Mouse (Mus musculus): ENCODE data around the gene S100pbp. TPM values are rescaled to one million over a fixed set of nuclear protein-coding genes. Genes with fewer than 3 reads are reported as not detected.
A peak's percentile ranks its signal among the peaks of the same experiment; 100 is the strongest.

S100pbp gene
- total RNA-seq, 2 experiments from 2014 or later, result 26.9 to 29.6 TPM

- DNase-seq, result no peak
Observed at GRCm38 (mm10) chr4:129221097-129222010, 31.8 kb upstream of the S100pbp start.

DNA sequence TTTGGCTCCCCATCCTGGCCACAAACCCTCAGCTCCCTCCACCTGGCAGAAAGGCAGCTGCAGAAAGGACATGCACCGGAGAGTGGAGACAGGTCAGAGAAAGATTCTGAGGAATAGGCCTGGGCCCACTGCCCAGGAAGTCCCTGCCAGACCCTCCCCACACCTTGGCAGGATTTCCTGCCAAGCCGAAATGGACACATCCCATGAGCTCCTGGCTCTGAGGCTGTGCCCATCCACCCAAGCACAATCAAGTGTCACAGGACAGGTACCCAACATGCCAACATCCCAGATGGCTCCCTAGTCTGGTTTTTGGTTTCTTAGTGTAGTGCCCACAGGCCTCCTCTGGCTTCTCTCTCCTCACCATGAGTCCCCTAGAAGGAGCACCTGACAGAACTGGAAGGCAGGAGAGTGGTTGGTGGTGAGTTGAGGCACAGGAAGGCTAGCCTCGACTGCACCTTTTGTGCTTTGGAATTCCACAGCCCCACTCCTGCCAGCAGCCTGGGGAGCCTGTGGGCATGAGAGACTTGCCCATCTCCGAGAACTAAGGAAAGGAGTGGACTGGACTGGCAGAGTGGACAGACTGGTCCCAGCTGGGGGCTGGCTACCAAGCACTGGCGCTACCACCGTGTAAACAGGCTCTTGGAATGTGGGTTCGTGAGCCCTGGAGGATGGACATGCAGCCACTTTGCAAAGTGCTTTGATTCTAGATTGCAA, 31.0 kb upstream of the S100pbp start:
- DNase-seq, result no peak

GRCm38 (mm10) chr4:129219198-129219597, 29.7 kb upstream of the S100pbp start:
- DNase-seq, result no peak

DNA sequence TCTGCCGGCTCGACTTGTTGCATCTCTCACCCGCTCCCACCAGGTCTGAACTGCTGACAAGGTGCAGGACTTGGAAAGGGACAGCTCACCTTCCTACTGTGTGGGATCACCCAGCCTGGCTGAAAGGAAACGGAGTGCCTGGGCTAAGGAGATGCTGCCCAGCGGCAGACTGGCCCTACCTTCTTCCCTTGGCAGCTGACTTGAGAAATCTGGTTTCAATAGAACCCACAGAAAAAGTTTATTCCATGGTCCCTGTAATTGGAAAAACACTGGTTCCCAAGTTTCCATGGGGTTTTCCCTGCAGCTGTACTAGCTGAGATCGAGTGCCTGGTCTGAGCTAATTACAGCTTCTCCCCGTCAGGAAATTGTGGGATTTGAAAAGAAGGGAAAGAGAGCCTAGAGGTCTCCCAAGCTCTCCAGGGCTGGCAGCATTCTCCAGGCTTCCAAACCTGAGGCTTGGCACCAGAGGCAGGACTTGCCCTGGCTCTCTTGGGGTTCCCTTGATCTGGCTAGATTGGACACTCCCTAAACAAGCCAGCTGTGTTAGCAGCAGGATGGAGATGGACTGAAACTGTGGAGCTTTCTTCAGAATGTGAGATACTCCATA, 29.1 kb upstream of the S100pbp start:
- DNase-seq, result no peak

GRCm38 (mm10) chr4:129212486-129212885, 23.0 kb upstream of the S100pbp start:
- DNase-seq, result peak; percentile 49

DNA sequence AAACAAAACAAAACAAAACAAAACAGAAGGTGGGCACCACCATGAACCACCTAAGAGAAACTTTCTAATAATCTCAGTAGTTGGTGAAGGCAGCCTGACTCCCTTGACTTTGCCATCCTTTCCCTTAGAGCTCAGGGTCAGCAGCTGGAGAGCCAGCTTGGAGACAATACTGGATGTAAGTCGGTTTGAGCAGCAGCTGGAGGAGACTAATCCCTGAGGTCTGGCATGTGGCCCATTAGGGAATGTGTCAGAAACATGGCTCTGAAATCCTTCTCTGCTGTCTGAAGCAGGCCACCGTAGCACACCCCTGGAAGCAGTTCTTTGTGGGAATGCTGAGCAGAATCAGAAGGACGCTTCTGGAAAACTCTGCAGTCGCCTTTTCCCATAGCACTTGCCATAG, 21.9 kb upstream of the S100pbp start:
- peak; percentile 58 for DNase-seq

- DNase-seq, result no peak
Observed at GRCm38 (mm10) chr4:129209504-129209903, 20.0 kb upstream of the S100pbp start.

GRCm38 (mm10) chr4:129206792-129207191, 17.3 kb upstream of the S100pbp start:
- DNase-seq, result no peak

DNA sequence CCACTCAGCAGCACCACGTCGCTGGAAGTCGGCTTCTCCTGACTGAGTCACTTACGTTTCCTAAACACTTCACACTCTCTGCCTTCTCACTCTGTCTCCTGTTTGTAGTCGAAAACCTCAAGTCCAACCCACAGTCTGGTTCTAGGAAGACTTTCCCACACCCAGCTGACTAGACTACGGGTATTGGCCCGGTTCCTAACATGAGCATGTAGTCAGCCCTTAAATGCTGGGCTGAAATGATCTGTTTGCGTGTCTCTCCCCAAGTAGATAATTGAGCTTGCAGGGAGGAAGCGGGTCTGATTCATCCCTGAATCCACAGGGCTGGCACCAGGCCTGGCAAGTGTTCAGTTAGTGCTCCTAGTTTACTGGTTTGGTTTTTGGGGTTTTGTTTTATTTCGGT, 15.1 kb upstream of the S100pbp start:
- DNase-seq, result no peak

DNA sequence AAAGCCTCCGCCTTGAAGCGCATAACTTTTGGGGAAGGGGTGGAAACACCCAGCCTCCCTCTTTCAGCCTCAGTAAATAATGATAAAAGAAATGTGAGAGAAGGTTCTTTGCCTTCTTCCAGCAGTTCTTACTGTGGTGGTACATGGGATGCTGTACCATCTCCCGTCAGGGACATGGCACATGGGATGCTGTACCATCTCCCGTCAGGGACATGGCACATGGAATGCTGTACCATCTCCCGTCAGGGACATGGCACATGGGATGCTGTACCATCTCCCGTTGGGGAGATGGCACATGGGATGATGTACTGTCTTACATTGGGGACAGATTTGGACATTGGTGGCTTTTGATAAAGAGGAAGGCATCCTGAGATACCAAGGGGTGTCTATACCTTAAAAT, 8.0 kb upstream of the S100pbp start:
- no peak for DNase-seq

DNA sequence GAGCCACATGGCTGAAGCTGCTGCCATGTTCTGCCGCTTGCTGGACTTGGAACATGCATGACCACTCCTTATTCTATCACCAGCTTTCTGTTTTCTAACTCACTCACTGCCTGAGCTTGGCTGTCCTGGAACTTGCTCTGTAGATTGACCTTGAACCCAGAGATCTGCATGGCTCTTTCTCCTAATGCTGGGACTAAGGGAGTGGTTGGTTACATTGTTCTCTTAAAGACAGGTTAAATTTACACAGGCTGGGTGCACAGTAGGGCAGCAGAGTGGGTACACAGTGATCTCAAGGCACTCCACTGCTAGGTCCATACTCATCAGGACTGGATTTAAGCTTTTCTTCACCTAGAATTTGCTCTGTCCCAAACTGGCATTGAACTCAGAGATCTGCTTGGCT, 4.8 kb upstream of the S100pbp start:
- DNase-seq, result no peak

GRCm38 (mm10) chr4:129191691-129192090, 2.2 kb upstream of the S100pbp start:
- no peak for DNase-seq

DNA sequence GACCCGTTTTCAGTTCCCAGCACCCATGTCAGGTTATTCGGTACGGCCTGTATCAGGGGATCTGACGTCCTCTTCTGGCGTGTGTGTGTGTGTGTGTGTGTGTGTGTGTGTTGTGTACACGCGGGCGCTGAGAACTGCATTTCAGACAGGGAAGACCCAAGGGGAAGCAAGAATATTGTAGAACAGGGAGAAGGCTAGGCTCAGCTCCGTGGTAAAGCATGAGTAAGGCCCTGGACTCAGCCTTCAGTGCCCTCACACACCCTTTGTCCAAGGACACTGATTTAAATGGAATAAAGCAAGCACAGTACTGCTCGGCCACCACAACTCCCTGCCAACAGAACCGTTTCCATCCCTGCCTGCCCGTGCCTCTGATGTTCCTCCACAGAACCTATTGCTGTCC, 1.0 kb upstream of the S100pbp start:
- peak; percentile 35 for DNase-seq

GRCm38 (mm10) chr4:129188803-129189541, 555 bp downstream of the S100pbp start:
- DNase-seq, result peak; percentile 65

DNA sequence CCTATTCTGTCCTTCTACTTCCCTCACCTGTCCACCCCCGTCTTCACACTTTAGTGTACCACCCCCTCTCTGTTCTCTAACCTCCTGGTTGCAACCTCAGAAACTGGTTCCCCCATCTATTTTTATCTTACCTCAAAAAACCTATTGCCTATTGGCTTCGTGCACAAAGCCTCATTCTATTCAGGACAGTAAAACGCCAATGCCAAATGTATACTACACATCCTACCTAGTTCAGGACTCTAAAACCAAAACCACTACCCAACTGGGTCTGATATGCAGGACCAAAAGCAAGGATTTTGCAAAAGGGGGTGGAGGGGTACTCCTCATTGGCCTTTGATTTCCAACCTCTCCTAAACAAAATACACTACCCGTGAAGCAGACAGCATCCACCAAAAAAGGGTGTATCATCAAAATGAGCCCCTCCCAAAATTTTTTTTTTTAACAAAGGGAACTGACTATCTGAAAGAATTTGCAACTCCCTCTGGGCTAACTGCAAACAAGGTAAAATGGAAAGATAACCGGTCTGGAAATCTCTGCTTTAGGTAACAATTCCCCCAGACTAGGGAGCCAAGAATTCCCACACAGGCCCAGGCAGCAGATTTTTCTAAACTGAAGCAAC, 1.4 kb downstream of the S100pbp start:
- no peak for DNase-seq

- no peak for DNase-seq
Observed at GRCm38 (mm10) chr4:129179560-129179959, 10.0 kb downstream of the S100pbp start.

DNA sequence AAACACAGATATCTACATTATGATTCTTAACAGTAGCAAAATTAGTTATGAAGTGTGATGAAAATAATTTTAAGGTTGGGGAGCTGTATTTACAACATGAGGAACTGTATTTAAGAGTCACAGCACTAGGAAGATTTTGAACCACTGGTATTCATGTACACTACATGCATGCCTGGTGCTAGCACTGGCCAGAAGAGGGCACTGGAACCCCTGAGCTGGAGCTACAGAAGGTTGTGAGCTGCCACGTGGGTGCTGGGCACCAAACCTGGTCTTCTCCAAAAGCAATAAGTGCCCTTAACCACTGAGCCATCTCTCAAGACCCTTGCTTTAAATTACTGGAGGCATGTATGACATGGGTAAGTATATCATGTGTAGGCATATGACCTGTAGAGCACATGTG, 17.0 kb downstream of the S100pbp start:
- DNase-seq, result no peak

DNA sequence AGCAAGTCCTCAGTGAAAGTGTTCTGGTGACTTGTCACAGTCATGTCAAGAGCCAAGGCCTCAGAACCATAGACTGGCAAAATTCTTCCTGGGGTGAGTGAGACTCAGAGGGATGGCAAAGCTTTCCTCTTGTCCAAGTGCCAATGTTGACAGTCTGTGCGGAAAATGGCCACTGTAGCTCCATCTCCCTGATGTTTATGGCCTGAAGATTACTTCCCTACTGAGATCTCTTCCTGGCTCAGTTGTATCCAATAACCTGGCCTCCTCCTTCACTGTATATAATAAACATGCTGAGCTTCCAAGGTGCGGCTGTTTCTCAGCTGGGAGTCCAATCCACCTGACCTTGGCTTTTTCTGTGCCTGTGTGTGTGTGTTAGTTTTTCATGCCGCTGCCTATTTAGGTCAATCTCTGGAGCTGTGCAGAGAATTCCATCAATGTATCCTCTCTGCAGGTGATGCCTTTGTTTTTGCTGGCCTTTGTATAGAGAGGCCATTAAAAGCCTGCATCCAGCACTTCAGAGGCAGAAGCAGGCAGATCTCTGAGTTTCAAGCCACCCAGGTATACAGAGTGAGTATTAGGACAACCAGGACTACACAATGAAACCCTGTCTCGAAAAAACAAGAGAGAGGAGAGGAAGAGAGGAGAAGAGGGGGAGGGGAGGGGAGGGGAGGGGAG, 27.8 kb downstream of the S100pbp start:
- DNase-seq, result no peak

DNA sequence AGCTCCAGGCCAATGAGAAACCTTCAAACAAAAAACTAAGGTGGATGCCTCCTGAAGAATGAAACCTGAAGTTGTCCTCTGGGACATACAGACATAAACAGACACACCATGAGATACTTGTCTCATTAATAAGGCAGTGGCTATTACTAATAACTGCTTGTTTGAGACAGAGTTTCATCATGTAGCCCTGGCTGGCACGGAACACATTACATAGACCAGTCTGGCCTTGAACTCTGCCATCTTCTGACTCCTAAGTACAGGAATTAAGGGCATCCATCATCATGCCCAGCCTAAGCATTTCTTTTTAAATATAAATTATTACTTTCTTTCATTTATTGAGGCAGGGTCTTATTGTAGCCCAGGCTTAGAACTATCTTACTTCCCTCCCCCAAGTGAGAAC, 28.5 kb downstream of the S100pbp start:
- no peak for DNase-seq

DNA sequence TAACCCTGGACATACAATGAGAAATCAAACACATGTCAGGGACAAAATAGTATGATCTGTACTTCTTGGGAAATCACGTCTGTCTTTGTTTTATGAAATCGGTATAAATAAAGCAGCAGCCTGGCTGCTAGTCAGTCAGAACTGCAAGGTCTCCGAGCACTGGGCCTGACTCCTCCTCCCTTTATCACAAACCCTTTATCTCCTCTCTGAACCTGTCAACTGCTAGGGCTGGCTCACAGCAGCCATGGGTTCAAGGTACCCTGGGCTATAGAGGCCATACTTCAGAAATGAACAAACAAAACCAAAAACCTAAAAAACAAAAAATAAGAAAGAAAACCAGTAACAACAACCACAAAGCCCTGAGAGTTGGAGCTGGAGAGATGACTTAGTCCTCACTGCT, 31.0 kb downstream of the S100pbp start:
- DNase-seq, result no peak

GRCm38 (mm10) chr4:129157541-129157940, 32.0 kb downstream of the S100pbp start:
- no peak for DNase-seq

Data from adrenal gland, postnatal 10 days (tissue).